Mouse (Mus musculus) C2C12 (cell line): Measurements from ENCODE around the gene Ostc.

Source experiments
- CEBPB ChIP-seq: IDR thresholded peaks from one replicate; pipeline ENCODE4 v1.6.1; 2011; ENCODE audit warnings: low read depth, mild to moderate bottlenecking, control low read depth, moderate library complexity
- CTCF ChIP-seq: IDR thresholded peaks from one replicate; pipeline ENCODE4 v1.5.1; 2011; ENCODE audit not compliant: control insufficient read depth, insufficient read depth, insufficient read length
- FOSL1 ChIP-seq: IDR thresholded peaks from one replicate; pipeline ENCODE4 v1.8.0; 2011; ENCODE audit warnings: mild to moderate bottlenecking, low read length; ENCODE audit not compliant: poor library complexity, insufficient read depth, severe bottlenecking
- MAX ChIP-seq: IDR thresholded peaks from one replicate; pipeline ENCODE4 v1.6.1; 2011; ENCODE audit warnings: mild to moderate bottlenecking, control low read depth
- MYOD1 ChIP-seq: IDR thresholded peaks from one replicate; pipeline ENCODE4 v1.6.1; 2011; ENCODE audit warnings: low read depth; ENCODE audit not compliant: control insufficient read depth, insufficient read length
- MYOG ChIP-seq: IDR thresholded peaks from one replicate; pipeline ENCODE4 v1.6.1; 2011; ENCODE audit not compliant: control insufficient read depth, insufficient read length; ENCODE audit errors: extremely low read depth
- USF1 ChIP-seq: IDR thresholded peaks from one replicate; pipeline ENCODE4 v1.6.1; 2011; ENCODE audit warnings: low read depth, mild to moderate bottlenecking, control low read depth, moderate library complexity

- TF ChIP-seq CTCF (no peak), CEBPB (no peak), MAX (no peak), MYOG (no peak), USF1 (no peak), MYOD1 (no peak), FOSL1 (no peak)
These were observed 31.4 kb downstream of the Ostc start for GRCm38 (mm10) chr3:130677671-130678460.
